Mouse (Mus musculus) T-cell, adult 2 months (primary cell): ENCODE data around the gene Slc41a2.
A peak's percentile ranks its signal among the peaks of the same experiment; 100 is the strongest.
"Not testable (repeated sequence)": the region's sequence is repeated elsewhere in the genome, so short reads cannot be mapped to it uniquely, and the experiment has no call there.

Experiments
- DNase-seq: peaks from one replicate; pipeline ENCODE4 v3.0.0; 2022; ENCODE audit warnings: low spot score

The Slc41a2 gene

GRCm38 (mm10) chr10:83351779-83352178, 14.1 kb upstream of the Slc41a2 start:
- not testable (repeated sequence) for DNase-seq

GRCm38 (mm10) chr10:83350689-83351088, 13.0 kb upstream of the Slc41a2 start:
- DNase-seq: no peak

- no peak for DNase-seq
These were observed 9.8 kb upstream of the Slc41a2 start for GRCm38 (mm10) chr10:83347494-83347893.

DNA sequence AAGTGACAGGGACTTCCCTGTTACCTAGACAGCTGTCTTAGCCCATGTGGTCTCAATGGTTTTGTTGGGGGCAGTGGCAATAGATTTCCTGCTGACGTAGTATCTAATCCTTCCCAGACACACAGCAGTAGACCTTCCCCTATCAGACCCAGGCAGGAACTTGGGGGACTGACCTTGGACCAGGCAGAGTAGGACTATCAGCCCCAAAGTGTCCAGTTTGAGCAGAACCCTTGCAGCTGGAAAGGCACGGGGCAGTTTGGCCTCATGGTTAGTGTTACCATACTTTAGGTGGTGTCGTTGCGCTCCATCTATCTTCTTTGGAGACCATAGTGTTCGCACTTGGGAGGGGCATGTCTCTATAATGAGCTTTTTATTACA, 8.7 kb upstream of the Slc41a2 start:
- no peak for DNase-seq

DNA sequence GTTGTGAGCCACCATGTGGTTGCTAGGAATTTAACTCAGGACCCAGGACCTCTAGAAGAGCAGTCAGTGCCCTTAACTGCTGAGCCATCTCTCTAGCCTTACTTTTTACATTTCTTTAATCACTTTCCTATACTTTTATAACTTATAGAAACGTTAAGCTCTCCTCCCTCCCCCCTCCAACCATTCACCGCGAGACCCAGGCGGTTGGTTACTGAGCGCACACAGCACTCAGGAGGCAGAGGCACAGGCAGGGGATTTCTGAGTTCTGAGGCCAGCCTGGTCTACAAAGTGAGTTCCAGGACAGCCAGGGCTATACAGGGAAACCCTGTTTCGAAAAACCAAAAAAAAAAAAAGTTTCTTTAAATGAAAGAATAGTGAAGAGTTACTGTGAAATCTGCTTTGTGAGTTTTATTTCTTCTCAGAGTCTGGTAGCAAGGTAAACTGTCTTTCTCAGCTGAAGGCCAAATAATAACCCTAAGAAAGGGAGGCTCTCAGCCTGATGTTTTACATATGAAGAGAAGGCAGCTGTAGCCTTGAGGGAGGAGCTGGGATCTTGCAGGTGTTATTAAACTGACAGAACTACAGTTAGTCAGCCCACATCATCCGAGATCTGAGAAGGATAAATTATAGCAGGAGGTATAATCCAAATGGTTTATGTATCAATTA, 8.1 kb upstream of the Slc41a2 start:
- DNase-seq: no peak

DNA sequence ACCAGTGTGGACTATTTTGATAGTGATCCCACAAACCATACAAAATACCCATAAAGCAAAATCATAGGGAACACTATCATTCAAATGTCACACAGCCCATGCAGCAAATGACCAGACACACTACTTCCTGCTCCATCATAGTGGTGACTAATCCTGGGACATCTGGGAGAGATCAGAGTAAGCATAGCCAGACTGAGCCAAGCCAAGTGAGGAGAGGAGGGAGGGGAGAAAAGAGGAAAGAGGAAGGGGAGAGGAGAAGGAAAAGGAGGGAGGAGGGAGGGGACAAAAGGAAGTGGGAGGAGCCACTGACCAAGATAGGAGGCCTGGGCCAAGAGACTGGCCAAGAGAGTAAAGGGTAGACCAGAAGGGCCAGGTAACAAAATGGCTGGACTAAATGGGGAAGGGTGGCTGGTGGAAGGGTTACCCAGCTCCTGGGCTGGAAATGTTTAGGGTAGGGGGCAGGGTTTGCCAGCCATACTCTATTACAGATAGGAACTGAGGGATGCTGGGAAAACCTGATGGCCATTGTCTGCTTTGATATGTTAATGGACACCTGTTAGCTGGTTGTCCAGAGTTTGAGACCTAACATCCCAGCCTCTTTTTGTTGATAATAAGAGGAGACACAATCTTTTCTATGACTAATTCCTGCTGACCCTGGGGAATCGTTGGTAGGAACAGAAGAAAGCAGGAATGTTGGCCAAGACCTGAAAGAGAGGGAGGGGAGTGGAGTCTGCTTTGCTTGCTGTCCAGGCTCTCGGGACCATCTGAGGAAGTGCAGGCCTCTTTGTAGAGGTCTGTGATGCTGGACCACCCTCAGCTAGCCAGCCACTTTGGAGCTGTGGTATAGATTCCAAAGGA, 6.4 kb upstream of the Slc41a2 start:
- no peak for DNase-seq

GRCm38 (mm10) chr10:83343171-83343570, 5.5 kb upstream of the Slc41a2 start:
- DNase-seq: no peak

DNA sequence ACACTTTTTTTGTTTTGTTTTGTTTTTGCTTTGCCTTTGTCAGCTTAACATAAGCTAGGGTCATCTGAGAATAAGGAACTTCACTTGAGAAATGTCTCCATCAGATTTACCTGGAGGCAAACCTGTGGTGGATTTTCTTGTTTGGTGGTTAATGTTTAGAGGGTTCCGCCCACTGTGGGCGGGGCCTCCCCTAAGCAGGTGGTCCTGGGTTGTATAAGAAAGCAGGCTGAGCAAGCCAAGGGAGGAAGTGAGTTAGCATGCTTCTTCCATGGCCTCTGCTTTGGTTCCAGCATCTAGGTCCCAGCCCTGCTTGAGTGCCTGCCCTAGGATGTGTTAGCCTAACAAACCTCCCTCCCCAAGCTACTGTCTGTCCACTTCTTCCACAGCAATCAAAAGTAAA, 3.5 kb upstream of the Slc41a2 start:
- DNase-seq: no peak

DNA sequence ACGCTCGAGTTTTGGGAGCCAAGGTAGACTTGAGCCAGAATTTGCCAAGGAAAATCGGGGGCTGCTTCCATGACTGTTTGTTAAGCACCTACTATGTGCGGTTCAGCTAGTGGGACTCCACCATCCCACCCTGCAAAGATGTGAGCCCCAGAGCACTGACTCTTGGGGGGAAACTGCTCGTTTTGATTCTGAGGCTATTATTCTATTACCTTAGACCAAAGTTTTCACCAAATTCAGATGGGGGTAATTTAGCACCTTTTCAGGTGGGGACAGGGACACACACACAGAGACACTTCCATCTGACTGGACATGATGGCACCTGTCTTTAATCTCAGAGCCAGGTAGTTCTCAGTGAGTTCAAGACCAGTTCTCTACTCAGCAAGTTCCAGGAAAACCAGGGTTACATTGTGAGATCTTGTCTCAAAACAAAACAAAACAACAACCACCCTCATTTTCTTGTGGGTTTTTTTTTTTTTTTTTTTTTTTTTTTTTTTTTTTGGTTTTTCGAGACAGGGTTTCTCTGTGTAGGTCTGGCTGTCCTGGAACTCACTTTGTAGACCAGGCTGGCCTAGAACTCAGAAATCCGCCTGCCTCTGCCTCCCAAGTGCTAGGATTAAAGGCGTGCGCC, 403 bp upstream of the Slc41a2 start:
- no peak for DNase-seq

GRCm38 (mm10) chr10:83336336-83336735, 1.3 kb downstream of the Slc41a2 start:
- no peak for DNase-seq

GRCm38 (mm10) chr10:83332581-83332980, 5.1 kb downstream of the Slc41a2 start:
- no peak for DNase-seq

- DNase-seq: no peak
These were observed 5.9 kb downstream of the Slc41a2 start for GRCm38 (mm10) chr10:83331811-83332210.

GRCm38 (mm10) chr10:83330336-83330735, 7.3 kb downstream of the Slc41a2 start:
- peak; percentile 53 for DNase-seq

GRCm38 (mm10) chr10:83328791-83329190, 8.9 kb downstream of the Slc41a2 start:
- DNase-seq: no peak

DNA sequence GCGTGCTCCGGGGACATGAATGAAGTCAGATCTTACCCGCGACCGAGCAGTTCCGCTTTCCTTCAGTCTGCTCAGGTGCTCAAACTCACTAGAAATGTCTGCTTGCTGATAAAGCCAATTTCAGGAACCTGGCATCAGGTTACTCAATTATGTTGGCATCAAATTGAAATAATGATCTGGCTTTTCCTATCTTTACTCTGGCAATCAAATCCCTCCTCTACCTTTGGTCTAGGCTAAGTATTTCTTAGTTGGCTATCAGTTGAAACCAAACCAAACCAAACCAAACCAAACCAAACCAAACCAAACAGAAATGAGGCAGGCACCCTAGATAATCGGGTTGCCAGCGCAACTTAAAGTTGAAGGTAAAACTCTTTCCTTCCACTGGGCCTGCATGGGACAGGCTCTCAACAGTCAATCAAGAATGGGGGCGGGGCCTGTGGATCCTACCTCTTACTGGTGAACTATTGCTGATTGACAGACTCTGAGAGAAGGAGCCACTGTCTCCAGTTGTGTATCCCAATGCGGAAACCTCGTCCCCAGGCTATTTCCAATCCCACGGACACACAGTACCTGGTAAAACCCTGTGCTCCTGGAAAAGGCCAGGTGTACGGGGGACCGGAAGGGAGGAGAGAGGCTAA, 10.9 kb downstream of the Slc41a2 start:
- no peak for DNase-seq

GRCm38 (mm10) chr10:83325903-83326302, 11.8 kb downstream of the Slc41a2 start:
- no peak for DNase-seq

- DNase-seq: no peak
These were observed 12.8 kb downstream of the Slc41a2 start for GRCm38 (mm10) chr10:83324871-83325270.

DNA sequence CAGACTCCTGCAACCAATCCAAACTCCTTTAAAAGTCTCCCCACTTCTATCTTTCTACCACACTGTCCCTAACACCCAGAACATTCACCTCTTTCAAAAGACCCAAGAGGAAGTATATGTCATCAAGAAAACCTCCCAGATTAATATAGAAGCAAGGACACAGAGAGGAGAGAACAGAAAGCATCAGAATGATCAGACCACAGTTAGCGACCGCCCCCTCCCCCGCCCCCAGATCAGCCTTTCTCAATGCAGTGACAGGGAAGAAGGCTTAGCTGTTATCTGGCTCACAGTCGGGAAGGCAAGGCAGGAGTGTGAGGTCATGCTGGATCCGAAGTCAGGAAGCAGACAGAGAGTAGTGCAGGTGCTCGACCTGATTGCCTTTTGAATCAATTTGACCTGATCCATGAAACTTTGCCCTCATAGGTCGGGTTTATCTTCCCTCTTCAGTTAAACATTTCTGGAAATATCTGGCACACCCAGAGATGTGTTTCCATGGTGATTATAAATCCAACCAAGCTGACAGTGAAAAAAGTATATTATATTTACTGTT, 15.1 kb downstream of the Slc41a2 start:
- no peak for DNase-seq

DNA sequence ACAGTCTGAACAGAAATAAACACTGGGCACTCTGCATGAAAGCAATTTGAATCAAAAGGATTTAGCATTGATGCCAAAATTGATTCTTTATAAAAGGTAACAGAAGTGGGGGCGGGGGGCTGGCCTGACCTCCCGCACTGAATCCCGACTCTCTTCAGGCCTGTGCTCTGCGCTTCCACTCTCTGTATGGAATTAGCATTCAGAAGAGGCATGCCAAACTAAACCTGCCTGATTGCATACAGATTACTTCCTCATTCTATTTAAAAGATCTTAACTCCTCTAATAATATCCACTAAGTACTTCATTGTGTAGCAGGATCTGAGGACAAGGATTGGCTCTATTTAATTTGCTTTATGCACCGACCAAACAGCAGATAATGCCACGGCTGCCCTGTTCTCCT, 16.2 kb downstream of the Slc41a2 start:
- no peak for DNase-seq

DNA sequence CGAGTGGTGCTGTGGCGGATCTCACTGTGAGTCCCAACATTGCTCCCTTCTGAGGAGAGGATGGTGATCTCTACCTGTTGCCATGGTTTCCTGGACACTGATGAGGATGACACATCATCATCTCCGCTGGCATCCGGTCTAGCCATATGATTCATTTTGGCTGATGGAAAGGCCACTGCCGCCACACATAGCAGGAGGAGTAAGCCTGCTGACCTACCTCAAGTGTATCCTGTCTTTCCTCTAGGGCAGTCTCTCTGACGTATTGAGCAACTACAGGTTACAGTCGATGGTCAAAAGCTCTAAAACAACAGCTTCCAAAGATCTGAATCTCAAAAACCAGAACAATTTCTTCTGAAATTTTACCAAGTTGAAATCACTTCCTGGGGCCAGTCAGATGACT, 16.8 kb downstream of the Slc41a2 start:
- no peak for DNase-seq

DNA sequence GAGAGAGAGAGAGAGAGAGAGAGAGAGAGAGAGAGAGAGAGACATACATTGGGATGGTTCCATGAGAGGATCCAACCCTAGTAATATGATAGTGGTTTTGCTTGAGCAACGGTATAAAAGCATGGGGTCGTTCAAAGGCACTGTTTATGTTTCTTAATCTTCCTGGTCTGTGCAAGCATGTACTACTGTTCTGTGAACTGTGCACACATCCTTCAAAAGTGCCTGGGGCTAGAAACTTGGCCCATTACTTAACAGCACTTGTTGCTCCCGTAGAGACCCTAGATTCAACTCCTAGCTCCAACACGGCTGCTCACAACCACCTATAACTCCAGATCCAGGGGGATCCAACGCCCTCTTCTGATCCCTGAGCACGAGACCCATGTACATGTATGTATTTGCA, 17.3 kb downstream of the Slc41a2 start:
- no peak for DNase-seq

DNA sequence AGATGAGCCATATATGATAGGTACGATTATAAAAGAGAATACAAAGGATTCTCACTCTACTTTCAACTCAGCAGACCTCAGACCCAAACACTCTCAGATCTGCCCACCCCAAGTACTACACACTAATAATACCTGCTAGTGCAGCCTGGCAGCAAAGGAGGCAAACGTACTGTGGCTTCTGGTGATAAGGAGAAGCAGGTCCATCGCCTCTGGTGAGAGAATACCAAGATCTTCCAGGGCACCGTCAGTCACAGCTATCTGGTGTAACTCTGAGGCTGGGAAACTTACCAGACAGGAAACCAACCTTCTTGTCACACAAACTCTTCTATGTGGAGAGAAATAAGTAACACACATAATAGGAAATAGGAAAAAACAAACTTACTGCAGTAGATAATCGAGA, 24.6 kb downstream of the Slc41a2 start:
- no peak for DNase-seq
